Mouse (Mus musculus) lung, postnatal 0 days (tissue): ENCODE measurements around the gene Mgll.

Source experiments
- CTCF ChIP-seq: IDR thresholded peaks from 2 replicates; pipeline ENCODE4 v1.5.1; 2016; ENCODE audit warnings: antibody characterized with exemption, mild to moderate bottlenecking
- EP300 ChIP-seq: IDR thresholded peaks from 2 replicates; pipeline ENCODE4 v1.6.1; 2016; ENCODE audit warnings: antibody characterized with exemption, mild to moderate bottlenecking, control low read depth

DNA sequence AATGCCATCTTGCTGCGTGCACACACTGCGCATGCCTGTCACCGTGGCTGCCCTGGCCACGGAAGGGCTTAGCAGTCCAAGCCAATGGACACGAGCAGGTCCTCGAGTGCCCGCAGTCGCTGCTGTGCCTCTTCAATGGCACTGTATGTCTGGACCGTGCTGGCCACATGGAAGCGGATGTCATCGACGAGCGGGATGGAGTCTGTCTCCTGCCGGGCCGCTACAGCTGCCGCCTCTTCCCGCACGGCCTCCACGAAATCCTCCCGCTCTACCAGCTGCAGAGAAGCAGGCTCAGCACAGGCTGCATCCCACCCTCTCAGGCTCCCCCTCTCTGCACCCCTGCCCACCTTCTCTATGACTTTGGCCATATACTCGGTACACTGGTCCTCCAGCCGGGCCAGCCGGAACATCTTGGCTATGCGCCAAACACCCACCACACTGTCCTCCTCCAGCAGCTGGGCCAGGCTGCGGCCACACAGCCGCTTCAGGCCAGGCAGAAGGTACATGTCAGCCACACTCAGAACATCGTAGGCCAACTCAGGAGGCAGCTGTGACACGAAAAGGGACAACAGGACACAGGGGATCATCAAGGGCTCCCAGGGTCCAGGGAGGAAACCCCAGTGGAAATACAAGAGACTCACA, 112.1 kb downstream of the Mgll start:
- TF ChIP-seq CTCF (0 out of 2 replicates have a peak, but pooled peaks have one; percentile 3), EP300 (0 out of 2 replicates have a peak, but pooled peaks have one; percentile 18)
